Mouse (Mus musculus): ENCODE data around the gene D430041D05Rik. TPM values are rescaled to one million over a fixed set of nuclear protein-coding genes. Genes with fewer than 3 reads are reported as not detected.

D430041D05Rik gene
- polyA plus RNA-seq, 3 experiments from 2014 or later: 0.17 TPM; not detected in 2

- no peak for ATAC-seq
Measured at GRCm38 (mm10) chr2:104260920-104261740, 149.7 kb downstream of the D430041D05Rik start.

- no peak for ATAC-seq
Measured at GRCm38 (mm10) chr2:104256585-104256984, 154.2 kb downstream of the D430041D05Rik start.

- ATAC-seq: no peak
Measured at GRCm38 (mm10) chr2:104254944-104255343, 155.9 kb downstream of the D430041D05Rik start.

- ATAC-seq: no peak
Measured at GRCm38 (mm10) chr2:104253341-104253740, 157.5 kb downstream of the D430041D05Rik start.

- no peak for ATAC-seq
Measured at GRCm38 (mm10) chr2:104251647-104252046, 159.2 kb downstream of the D430041D05Rik start.

- no peak for ATAC-seq
Measured at GRCm38 (mm10) chr2:104249856-104250255, 161.0 kb downstream of the D430041D05Rik start.

GRCm38 (mm10) chr2:104246851-104247250 is 164.0 kb downstream of the D430041D05Rik start:
- ATAC-seq: no peak

GRCm38 (mm10) chr2:104242055-104242454 is 168.8 kb downstream of the D430041D05Rik start:
- ATAC-seq: no peak

GRCm38 (mm10) chr2:104237141-104237540 is 173.7 kb downstream of the D430041D05Rik start:
- ATAC-seq: no peak

- no peak for ATAC-seq
Measured at GRCm38 (mm10) chr2:104230444-104230843, 180.4 kb downstream of the D430041D05Rik start.

- no peak for ATAC-seq
Measured at GRCm38 (mm10) chr2:104226057-104226456, 184.8 kb downstream of the D430041D05Rik start.

GRCm38 (mm10) chr2:104219733-104220391 is 191.0 kb downstream of the D430041D05Rik start:
- no peak for ATAC-seq

- ATAC-seq: no peak
Measured at GRCm38 (mm10) chr2:104218588-104219065, 192.2 kb downstream of the D430041D05Rik start.

- no peak for ATAC-seq
Measured at GRCm38 (mm10) chr2:104218114-104218513, 192.7 kb downstream of the D430041D05Rik start.

- ATAC-seq: no peak
Measured at GRCm38 (mm10) chr2:104209408-104209807, 201.4 kb downstream of the D430041D05Rik start.

- no peak for ATAC-seq
Measured at GRCm38 (mm10) chr2:104208415-104208814, 202.4 kb downstream of the D430041D05Rik start.

- ATAC-seq: no peak
Measured at GRCm38 (mm10) chr2:104207948-104208347, 202.9 kb downstream of the D430041D05Rik start.

GRCm38 (mm10) chr2:104205623-104206022 is 205.2 kb downstream of the D430041D05Rik start:
- no peak for ATAC-seq

GRCm38 (mm10) chr2:104200211-104200610 is 210.6 kb downstream of the D430041D05Rik start:
- ATAC-seq: no peak

GRCm38 (mm10) chr2:104198186-104198585 is 212.6 kb downstream of the D430041D05Rik start:
- ATAC-seq: no peak

GRCm38 (mm10) chr2:104197281-104197680 is 213.5 kb downstream of the D430041D05Rik start:
- ATAC-seq: no peak

GRCm38 (mm10) chr2:104192401-104193141 is 218.2 kb downstream of the D430041D05Rik start:
- no peak for ATAC-seq

GRCm38 (mm10) chr2:104191723-104192122 is 219.1 kb downstream of the D430041D05Rik start:
- ATAC-seq: no peak

All from inflammation-experienced regulatory T-cells, adult 6 months (primary cell).